Comparison of ENCODE assay signal across 27 mouse cellular contexts in genomic region chr17:65351836-65352235, GRCm38 (mm10).
DNase-seq lines count a peak whose midpoint lies in the region.
"Had no signal": no experiment of that assay in that cellular context is flagged by ENCODE, and none has a peak within 500 bp of the region (broad histone marks: within the 10 kb centered on the region; RNA-seq: fewer than 3 reads in every experiment).

No protein-coding gene starts in this region.

- H3K36me3 ChIP-seq in limb, embryonic 10.5 days: no peaks in the 10 kb centered on the region
- H3K36me3 ChIP-seq: heart, embryonic 12.5 days; hindbrain, embryonic 13.5 days; liver, embryonic 13.5 days; midbrain, embryonic 12.5 days; neural tube, embryonic 12.5 days had no signal

- peak; percentile 14 for DNase-seq in layer of hippocampus, adult 9-11 months
- no peak for DNase-seq in layer of hippocampus, postnatal 36 days
- DNase-seq in frontal cortex, postnatal 36 days (ENCODE audit: low spot score in 2 of 2): peak; percentile 29 to 65
- peak; percentile 18 to 54 for DNase-seq in right cerebral cortex, adult 2 months (ENCODE audit: low spot score in 2 of 2)
- peak; percentile 77 for DNase-seq in telencephalon, adult 2 months (ENCODE audit: low read depth, low spot score)
- no peak for DNase-seq in thymus, postnatal 14 days
- DNase-seq in limb, embryonic 10.5 days (ENCODE audit: low spot score): no peak
- DNase-seq: adrenal gland, postnatal 14 days; cerebellum, adult 11-12 months; cerebellum, postnatal 10 days; forebrain, postnatal 0 days; heart, adult 2 months; heart, postnatal 4 days; kidney, adult 9 months; kidney, postnatal 10 days; liver, embryonic 13.5 days; lung, adult 18-20 months; lung, postnatal 4 days; thymus, postnatal 25 days had no signal

- WGBS in limb, embryonic 10.5 days: 92% methylated on average over 8 of the region's 8 CpGs

- no peaks in the 10 kb centered on the region for H3K27me3 ChIP-seq in limb, embryonic 10.5 days (ENCODE audit: low read depth, poor library complexity, severe bottlenecking)
- H3K27me3 ChIP-seq: heart, embryonic 12.5 days; hindbrain, embryonic 13.5 days; liver, embryonic 13.5 days; megakaryocyte, embryonic 14.5 days; midbrain, embryonic 12.5 days; neural tube, embryonic 12.5 days; Patski had no signal

- no peak overlapping the region for H3K4me3 ChIP-seq in limb, embryonic 10.5 days
- H3K4me3 ChIP-seq: erythroblast, embryonic 14.5 days; heart, adult 2 months; heart, embryonic 12.5 days; hindbrain, embryonic 13.5 days; liver, embryonic 13.5 days; megakaryocyte, embryonic 14.5 days; midbrain, embryonic 12.5 days; myocyte; neural tube, embryonic 12.5 days had no signal

- H3K27ac ChIP-seq in limb, embryonic 10.5 days: no peak overlapping the region
- H3K27ac ChIP-seq: heart, adult 2 months; hindbrain, embryonic 13.5 days; liver, embryonic 13.5 days; midbrain, embryonic 12.5 days; neural tube, embryonic 12.5 days had no signal

- H3K9me3 ChIP-seq in limb, embryonic 10.5 days (replicated peaks): no peaks in the 10 kb centered on the region
- H3K9me3 ChIP-seq: liver, embryonic 13.5 days had no signal

- H3K4me1 ChIP-seq in limb, embryonic 10.5 days: no peaks in the 10 kb centered on the region
- H3K4me1 ChIP-seq: heart, embryonic 12.5 days; hindbrain, embryonic 13.5 days; liver, embryonic 13.5 days; megakaryocyte, embryonic 14.5 days; midbrain, embryonic 12.5 days; neural tube, embryonic 12.5 days had no signal

Comparison
In these comparisons a context has a peak if more than half of its experiments do, and no peak if none do; other contexts are left out.
1. DNase-seq: peak in layer of hippocampus, adult 9-11 months (single experiment), frontal cortex, postnatal 36 days (2 of 2), right cerebral cortex, adult 2 months (2 of 2) and telencephalon, adult 2 months (single experiment); none in layer of hippocampus, postnatal 36 days (0 of 2), thymus, postnatal 14 days (single experiment) and limb, embryonic 10.5 days (single experiment).